Mouse (Mus musculus) kidney, embryonic 16.5 days (tissue): ENCODE measurements around the gene Pex11b. TPM values are rescaled to one million over a fixed set of nuclear protein-coding genes. Genes with fewer than 3 reads are reported as not detected.
"Not testable (repeated sequence)": the region's sequence is repeated elsewhere in the genome, so short reads cannot be mapped to it uniquely, and the experiment has no call there.

ENCODE experiments used
- ATAC-seq: fragments of 200-750 bp; cut with Nextera tagmentation; 2 replicates; pipeline ENCODE4 v1.8.0; 2017; ENCODE audit warnings: moderate TSS enrichment; ENCODE audit not compliant: low FRiP score, low TSS enrichment
- H3K27ac ChIP-seq: fragments of 300-500 bp; sonication (generic); 2 replicates; pipeline ENCODE4 v1.5.1; 2014; ENCODE audit warnings: low read length
- H3K27me3 ChIP-seq: fragments of 300-500 bp; sonication (generic); 2 replicates; pipeline ENCODE4 v1.6.1; 2014; ENCODE audit warnings: low read length, control low read depth, mixed read lengths; ENCODE audit not compliant: insufficient read depth
- H3K36me3 ChIP-seq: fragments of 300-500 bp; sonication (generic); 2 replicates; pipeline ENCODE4 v1.6.1; 2014; ENCODE audit warnings: low read length, control low read depth, mixed read lengths; ENCODE audit not compliant: insufficient read depth
- H3K4me1 ChIP-seq: fragments of 300-500 bp; sonication (generic); 2 replicates; pipeline ENCODE4 v1.6.1; 2014; ENCODE audit warnings: low read length, control low read depth, mixed read lengths; ENCODE audit not compliant: insufficient read depth
- H3K4me2 ChIP-seq: fragments of 300-500 bp; sonication (generic); replicated peaks from 2 replicates; pipeline ENCODE4 v1.6.1; 2014; ENCODE audit warnings: low read depth, low read length
- H3K4me3 ChIP-seq: fragments of 300-500 bp; sonication (generic); 2 replicates; pipeline ENCODE4 v1.5.1; 2014; ENCODE audit warnings: mild to moderate bottlenecking, low read length
- H3K9ac ChIP-seq: fragments of 300-500 bp; sonication (generic); replicated peaks from 2 replicates; pipeline ENCODE4 v1.6.1; 2014; ENCODE audit warnings: low read length
- H3K9me3 ChIP-seq: fragments of 300-500 bp; sonication (generic); 2 replicates; pipeline ENCODE4 v1.6.1; 2016; ENCODE audit warnings: low read length, control low read depth
- WGBS: fragments of 180-500 bp; shearing (Covaris S2); extraction: QIAGEN DNeasy Blood & Tissue Kit; methylation state at CpG from one replicate; pipeline ENCODE4 v1.1.7; 2014; 5-methylcytosine and 5-hydroxymethylcytosine counted together
- polyA plus RNA-seq: library from polyadenylated mRNA; unstranded; fragments of >200 nt; fragmentation: Nextera tagmentation; extraction: Ambion mirVana; gene quantifications from 2 replicates; pipeline ENCODE4 v1.2.1, GENCODE M21; 2015

Pex11b gene
- polyA plus RNA-seq, 1 experiment from 2014 or later: 60.6 TPM

- WGBS: 33% methylated on average over 28 of the region's 28 CpGs
- Histone ChIP-seq H3K4me2 (peak overlapping the region; percentile 42), H3K27me3 (peaks cover 10% of the 10 kb centered on the region; the same call in 1 of the 2 replicates), H3K27ac (no peak overlapping the region), H3K9me3 (no peaks in the 10 kb centered on the region), H3K4me3 (peak overlapping the region; percentile 22), H3K4me1 (no peaks in the 10 kb centered on the region), H3K36me3 (no peaks in the 10 kb centered on the region), H3K9ac (peak overlapping the region; percentile 42)
- no peak for ATAC-seq
Measured at GRCm38 (mm10) chr3:96684822-96685156, 49.6 kb downstream of the Pex11b start.

GRCm38 (mm10) chr3:96686057-96686456 is 50.9 kb downstream of the Pex11b start:
- not testable (repeated sequence) for ATAC-seq

GRCm38 (mm10) chr3:96688854-96689253 is 53.7 kb downstream of the Pex11b start:
- H3K9ac ChIP-seq: no peak overlapping the region
- no peaks in the 10 kb centered on the region for H3K9me3 ChIP-seq
- ATAC-seq: no peak
- H3K4me1 ChIP-seq: no peaks in the 10 kb centered on the region
- no peaks in the 10 kb centered on the region for H3K36me3 ChIP-seq
- WGBS: 79% methylated on average over 11 of the region's 11 CpGs
- H3K4me3 ChIP-seq: no peak overlapping the region
- H3K27ac ChIP-seq: no peak overlapping the region
- H3K27me3 ChIP-seq: peaks cover 2% of the 10 kb centered on the region; the same call in 1 of the 2 replicates
- no peak overlapping the region for H3K4me2 ChIP-seq

More at GRCm38 (mm10) chr3:96686057-96686456, 50.9 kb downstream of the Pex11b start:
- not testable (repeated sequence) for H3K36me3 ChIP-seq, H3K9ac ChIP-seq, H3K4me1 ChIP-seq, H3K4me3 ChIP-seq, H3K27ac ChIP-seq, H3K9me3 ChIP-seq, H3K4me2 ChIP-seq, H3K27me3 ChIP-seq
- WGBS: 90% methylated on average over 5 of the region's 5 CpGs

- Histone ChIP-seq H3K36me3 (no peaks in the 10 kb centered on the region), H3K4me2 (no peak overlapping the region), H3K27me3 (no peaks in the 10 kb centered on the region), H3K4me1 (0 out of 2 replicates have a peak, but pooled peaks cover under 1% of the 10 kb centered on the region), H3K9me3 (no peaks in the 10 kb centered on the region), H3K27ac (no peak overlapping the region), H3K4me3 (no peak overlapping the region), H3K9ac (no peak overlapping the region)
- no peak for ATAC-seq
- WGBS: 56% methylated on average over 3 of the region's 3 CpGs
Measured at GRCm38 (mm10) chr3:96690298-96690697, 55.1 kb downstream of the Pex11b start.

DNA sequence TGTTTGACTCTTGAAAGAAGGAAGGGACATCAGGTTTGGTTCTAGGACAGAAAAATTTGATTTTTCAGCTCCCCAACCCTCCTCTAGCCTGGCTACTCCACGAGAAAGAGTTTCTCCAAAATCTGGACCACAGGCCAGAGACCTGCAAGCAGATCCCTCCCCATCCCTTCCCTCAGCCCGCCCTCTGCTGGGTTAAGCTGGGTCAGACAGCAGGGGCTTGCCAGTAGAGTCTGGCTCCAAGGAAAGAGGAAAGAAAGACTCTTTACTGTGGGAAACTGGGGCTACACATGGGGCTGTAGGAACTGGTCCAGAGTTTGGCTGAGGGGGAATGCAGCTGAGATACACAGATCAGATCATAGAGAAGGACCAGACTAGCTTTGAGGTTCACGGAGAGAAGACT is 57.3 kb downstream of the Pex11b start:
- Histone ChIP-seq H3K9ac (no peak overlapping the region), H3K27me3 (no peaks in the 10 kb centered on the region), H3K9me3 (no peaks in the 10 kb centered on the region), H3K4me2 (no peak overlapping the region), H3K4me3 (no peak overlapping the region), H3K36me3 (no peaks in the 10 kb centered on the region), H3K27ac (no peak overlapping the region), H3K4me1 (peaks cover 9% of the 10 kb centered on the region)
- 23% methylated on average over 3 of the region's 3 CpGs for WGBS
- ATAC-seq: no peak

GRCm38 (mm10) chr3:96693579-96693978 is 58.4 kb downstream of the Pex11b start:
- Histone ChIP-seq H3K9me3 (no peaks in the 10 kb centered on the region), H3K9ac (no peak overlapping the region), H3K4me1 (peaks cover 17% of the 10 kb centered on the region), H3K4me2 (no peak overlapping the region), H3K27me3 (no peaks in the 10 kb centered on the region), H3K36me3 (no peaks in the 10 kb centered on the region), H3K4me3 (no peak overlapping the region), H3K27ac (no peak overlapping the region)
- no peak for ATAC-seq
- 89% methylated on average over 1 of the region's 1 CpGs for WGBS

Other genes starting within 250 kb of the Pex11b start
- gene BC107364, start 183.1 kb upstream of the Pex11b start, polyA plus RNA-seq: 0.25 TPM in 1 of 2 replicates, not detected in the other
- gene Hfe2, start 110.2 kb upstream of the Pex11b start, polyA plus RNA-seq: 0.37 and 0.69 TPM in 2 replicates
- 191 and 197 TPM in 2 replicates for gene Txnip, start 77.4 kb upstream of the Pex11b start, polyA plus RNA-seq
- gene Gm16253, start 58.4 kb upstream of the Pex11b start, polyA plus RNA-seq: 1.3 TPM in 2 replicates
- 32.1 and 35.8 TPM in 2 replicates for gene Polr3gl, start 41.2 kb upstream of the Pex11b start, polyA plus RNA-seq
- 2.2 and 2.3 TPM in 2 replicates for gene Ankrd34a, start 38.7 kb upstream of the Pex11b start, polyA plus RNA-seq
- gene Lix1l, start 34.2 kb upstream of the Pex11b start, polyA plus RNA-seq: 6.9 and 7.1 TPM in 2 replicates
- 129 and 156 TPM in 2 replicates for gene Rbm8a, start 5.4 kb upstream of the Pex11b start, polyA plus RNA-seq
- gene Gm42957, start 98 bp downstream of the Pex11b start, polyA plus RNA-seq: 0.05 and 0.21 TPM in 2 replicates
- gene Itga10, start 10.2 kb downstream of the Pex11b start, polyA plus RNA-seq: 0.85 and 1.2 TPM in 2 replicates
- 1.2 and 1.6 TPM in 2 replicates for gene Ankrd35, start 34.8 kb downstream of the Pex11b start, polyA plus RNA-seq
- gene Pias3, start 61.0 kb downstream of the Pex11b start, polyA plus RNA-seq: 62.1 and 72.3 TPM in 2 replicates
- gene Nudt17, start 73.2 kb downstream of the Pex11b start, polyA plus RNA-seq: 12.0 and 12.2 TPM in 2 replicates
- gene Polr3c, start 92.3 kb downstream of the Pex11b start, polyA plus RNA-seq: 44.5 and 45.3 TPM in 2 replicates
- 56.6 and 57.3 TPM in 2 replicates for gene Rnf115, start 92.3 kb downstream of the Pex11b start, polyA plus RNA-seq
- 224 and 245 TPM in 2 replicates for gene Pdzk1, start 193.9 kb downstream of the Pex11b start, polyA plus RNA-seq
- 0.12 TPM in 1 of 2 replicates, not detected in the other for gene Cd160, start 194.0 kb downstream of the Pex11b start, polyA plus RNA-seq